Mouse (Mus musculus) WW6 (cell line): Measurements from ENCODE around the gene Bckdhb.
"Not testable (repeated sequence)": the region's sequence is repeated elsewhere in the genome, so short reads cannot be mapped to it uniquely, and the experiment has no call there.

ENCODE experiments used
- DNase-seq: peaks from one replicate; pipeline ENCODE4 v3.0.0-alpha.2; 2013; ENCODE audit warnings: low read depth, low spot score

Bckdhb gene

DNA sequence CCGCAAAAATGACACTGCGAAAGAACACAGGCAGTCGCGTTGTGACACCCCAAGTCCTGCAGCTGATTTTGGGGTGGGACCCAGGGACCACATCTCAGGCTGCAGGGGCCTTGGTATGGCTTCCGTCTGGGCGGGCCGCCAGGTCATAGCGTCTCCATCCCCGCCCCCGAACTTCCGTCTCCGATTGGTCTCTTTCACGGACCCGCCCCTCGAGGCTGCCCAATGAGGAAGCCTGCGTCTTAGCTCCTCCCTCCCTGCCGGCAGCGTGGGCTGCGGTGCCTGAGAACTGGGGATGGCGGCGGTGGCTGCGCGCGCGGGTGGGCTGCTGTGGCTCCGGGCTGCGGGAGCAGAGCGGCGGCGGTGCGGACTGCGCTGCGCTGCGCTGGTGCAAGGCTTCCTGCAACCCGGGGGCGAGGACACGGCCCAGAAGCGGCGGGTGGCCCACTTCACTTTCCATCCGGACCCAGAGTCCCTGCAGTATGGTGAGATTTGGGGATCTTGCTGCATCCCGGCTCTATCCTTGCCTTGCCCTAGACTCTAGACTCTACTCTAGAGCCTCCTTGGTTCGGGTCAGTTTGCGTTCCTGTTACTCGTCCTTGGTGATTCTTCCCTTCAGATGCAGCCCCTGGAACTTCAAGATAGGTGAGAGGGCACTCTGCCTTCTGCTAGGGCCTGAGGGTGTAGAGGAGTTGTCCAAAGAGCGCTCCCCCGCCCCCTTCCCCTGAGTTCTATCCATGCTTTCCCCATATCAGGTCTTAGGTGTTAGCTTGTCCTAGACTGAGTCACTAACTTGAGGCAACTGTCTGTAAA is at the start of gene Bckdhb:
Gene Bckdhb (plus strand): TSS at position 268 of the 810 bp plus-strand sequence.
- peak; percentile 81 for DNase-seq

- DNase-seq, result no peak
These were observed 42.8 kb upstream of the Bckdhb start for GRCm38 (mm10) chr9:83882191-83882590.

DNA sequence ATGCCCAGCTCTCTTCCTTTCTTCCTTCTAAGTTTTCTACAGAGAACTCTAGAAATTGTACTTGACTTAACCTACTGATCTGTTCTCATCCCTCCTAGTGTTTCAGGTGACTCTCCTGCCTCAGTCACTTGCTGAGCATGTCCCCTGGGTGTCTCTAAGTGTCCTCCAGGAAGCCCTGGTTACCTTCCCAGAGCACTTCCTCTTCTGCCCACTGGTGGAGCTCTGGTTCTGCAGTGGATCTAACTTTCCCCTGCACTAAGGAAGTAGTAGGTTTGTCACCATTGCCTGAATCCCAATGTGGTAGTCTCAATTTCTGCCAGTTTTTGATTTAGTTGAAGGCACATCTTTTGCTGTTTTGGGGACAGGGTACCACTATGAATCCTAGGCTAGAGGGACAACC is 38.8 kb upstream of the Bckdhb start:
- DNase-seq, result no peak

- no peak for DNase-seq
These were observed 36.7 kb upstream of the Bckdhb start for GRCm38 (mm10) chr9:83888214-83888613.

GRCm38 (mm10) chr9:83893073-83893472 is 31.9 kb upstream of the Bckdhb start:
- DNase-seq, result no peak

DNA sequence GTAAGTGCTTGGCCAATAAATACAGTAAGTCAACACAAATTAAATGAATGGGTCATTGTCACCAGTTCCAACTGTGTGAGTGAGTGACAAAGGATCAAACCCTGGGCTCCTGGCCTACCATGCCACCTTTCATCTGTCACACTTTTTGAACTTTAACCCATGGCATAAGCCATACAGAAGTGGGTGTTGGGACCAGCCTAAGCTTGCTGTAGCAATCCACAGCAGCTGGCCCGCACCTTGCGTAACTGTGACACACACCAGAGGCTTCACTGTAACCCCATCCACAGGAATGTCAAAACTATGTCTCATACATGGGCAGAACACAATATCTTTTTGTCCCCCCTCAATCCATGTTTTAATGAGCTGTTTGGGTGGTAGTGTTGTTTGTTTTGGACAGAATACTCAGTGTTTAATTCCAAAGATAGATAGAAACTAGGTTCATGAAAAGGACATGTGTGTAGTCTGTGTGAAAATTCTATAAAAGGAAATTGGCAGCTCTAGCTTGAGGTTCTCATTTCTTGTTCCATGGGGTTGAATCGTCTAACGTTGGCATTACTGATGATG is 31.1 kb upstream of the Bckdhb start:
- DNase-seq, result no peak

DNA sequence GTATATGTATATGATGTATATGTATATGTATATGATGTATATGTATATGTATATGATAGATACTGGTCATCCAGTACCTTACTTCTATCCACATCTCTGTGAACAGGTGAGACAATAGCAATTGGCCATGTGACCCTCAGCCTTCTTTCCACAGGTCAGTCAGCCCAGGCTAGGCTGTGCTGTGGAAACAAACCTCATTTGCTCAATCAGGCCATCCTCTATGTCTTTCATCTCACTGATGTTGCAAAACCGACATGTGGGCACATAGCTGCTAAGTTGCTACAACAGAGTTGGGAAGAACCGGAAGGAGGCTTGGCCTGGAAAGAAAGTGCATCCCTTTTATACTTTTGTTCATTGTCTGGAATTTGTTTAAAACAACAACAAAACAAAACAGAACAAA is 22.9 kb upstream of the Bckdhb start:
- DNase-seq, result no peak

GRCm38 (mm10) chr9:83905820-83906219 is 19.1 kb upstream of the Bckdhb start:
- DNase-seq, result no peak

DNA sequence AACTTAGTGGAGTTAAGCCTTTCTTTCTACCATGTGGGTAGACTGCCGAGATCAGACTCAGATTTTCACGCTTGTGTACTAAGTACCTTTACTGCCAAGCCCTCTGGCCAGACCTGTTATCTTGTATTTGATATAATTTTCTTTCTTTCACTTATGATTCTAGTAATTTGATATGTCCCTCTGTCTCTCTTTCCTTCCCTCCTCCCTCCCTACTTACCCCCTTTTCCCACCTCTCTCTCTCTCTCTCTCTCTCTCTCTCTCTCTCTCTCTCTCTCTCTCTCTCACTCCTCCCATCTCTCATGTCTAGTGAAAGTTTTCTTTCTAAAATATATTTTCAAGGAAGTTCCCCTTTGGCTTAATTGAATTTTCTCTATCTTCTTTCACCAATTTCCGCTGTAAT is 17.9 kb upstream of the Bckdhb start:
- DNase-seq, result no peak

DNA sequence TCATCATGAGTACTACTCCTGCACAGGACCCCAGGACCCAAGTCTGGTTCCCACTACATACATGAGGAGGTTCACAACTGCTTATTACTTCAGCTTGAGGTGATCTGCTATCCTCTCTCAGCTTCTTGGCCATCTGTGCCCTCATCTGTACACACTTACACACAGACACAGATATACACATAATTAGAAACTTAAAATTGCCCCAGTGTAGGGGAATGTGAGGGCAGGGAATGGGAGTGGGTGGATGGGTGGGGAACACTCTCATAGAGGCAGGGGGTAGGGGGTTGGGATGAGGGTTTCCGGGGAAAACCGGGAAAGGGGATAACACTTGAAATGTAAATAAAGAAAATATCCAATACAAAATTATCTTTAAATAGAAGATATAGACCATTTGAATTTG is 15.1 kb upstream of the Bckdhb start:
- no peak for DNase-seq

DNA sequence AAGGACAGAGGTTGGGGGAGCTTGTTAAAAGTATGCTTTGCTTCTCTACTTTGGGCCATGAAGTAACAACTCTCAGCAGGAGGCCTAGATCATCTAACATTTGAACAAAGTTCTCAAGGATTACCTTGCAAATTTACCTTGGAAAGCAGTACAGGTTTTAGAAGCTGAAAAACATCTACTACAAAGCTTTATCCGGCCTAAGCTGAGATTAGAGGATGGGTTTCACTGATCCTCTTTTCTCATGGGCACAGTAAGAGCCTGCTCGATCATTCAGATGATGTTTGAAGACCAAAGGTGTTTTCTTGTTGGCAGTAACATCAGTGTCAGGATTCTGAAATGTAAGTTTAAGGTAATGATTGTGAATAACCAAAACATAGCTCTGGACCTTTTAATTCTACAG is 14.0 kb upstream of the Bckdhb start:
- no peak for DNase-seq

GRCm38 (mm10) chr9:83922076-83922475 is 2.9 kb upstream of the Bckdhb start:
- DNase-seq, result no peak

DNA sequence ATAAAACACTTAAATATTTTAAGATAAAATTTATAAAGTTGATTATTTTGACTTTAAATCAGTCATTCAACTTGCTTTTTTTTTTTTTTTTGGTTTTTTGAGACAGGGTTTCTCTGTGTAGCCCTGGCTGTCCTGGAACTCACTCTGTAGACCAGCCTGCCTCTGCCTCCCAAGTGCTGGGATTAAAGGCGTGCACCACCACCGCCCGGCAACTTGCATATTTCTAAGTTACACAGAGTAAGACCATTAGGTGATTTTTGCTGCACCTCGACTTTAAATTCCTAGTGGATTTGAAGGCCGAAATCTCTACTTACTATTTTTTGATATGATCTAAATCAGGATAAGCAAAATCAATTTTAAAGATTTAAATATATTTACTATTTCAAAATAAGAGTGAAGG is 589 bp upstream of the Bckdhb start:
- DNase-seq, result no peak

- no peak for DNase-seq
These were observed 720 bp downstream of the Bckdhb start for GRCm38 (mm10) chr9:83925688-83926041.

DNA sequence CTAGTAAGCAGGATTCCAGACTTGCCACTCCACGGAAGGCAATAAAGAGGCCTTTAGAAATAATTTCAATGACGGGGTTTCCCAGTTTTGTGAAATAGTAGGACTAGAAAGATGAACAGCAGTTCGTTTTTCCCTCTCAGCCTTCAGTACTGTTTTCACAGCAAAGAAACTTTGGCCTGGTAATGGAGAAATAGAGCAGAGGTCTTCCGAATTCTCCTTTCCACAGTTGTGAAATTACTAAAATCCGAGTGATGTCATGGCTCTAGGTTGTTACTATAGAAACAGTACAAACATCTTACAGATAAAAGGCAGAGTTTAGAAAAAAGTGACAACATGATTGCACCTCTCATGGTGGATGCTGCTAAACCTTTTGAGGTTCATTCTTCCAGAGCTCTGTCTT is 1.4 kb downstream of the Bckdhb start:
- no peak for DNase-seq

DNA sequence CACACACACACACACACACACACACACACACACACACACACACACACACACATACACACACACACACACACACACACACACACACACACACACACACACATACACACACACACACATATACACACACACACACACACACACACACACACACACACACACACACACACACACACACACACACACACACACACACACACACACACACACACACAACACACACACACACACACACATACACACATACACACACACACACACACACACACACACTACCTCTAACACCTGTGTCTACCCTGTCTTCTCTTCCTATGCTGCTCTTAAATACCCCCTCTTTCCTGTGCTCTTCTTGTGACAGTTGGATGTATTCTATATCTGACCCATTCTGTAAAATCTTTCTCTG is 14.6 kb downstream of the Bckdhb start:
- DNase-seq, result not testable (repeated sequence)

- DNase-seq, result no peak
These were observed 15.1 kb downstream of the Bckdhb start for GRCm38 (mm10) chr9:83940016-83940415.

DNA sequence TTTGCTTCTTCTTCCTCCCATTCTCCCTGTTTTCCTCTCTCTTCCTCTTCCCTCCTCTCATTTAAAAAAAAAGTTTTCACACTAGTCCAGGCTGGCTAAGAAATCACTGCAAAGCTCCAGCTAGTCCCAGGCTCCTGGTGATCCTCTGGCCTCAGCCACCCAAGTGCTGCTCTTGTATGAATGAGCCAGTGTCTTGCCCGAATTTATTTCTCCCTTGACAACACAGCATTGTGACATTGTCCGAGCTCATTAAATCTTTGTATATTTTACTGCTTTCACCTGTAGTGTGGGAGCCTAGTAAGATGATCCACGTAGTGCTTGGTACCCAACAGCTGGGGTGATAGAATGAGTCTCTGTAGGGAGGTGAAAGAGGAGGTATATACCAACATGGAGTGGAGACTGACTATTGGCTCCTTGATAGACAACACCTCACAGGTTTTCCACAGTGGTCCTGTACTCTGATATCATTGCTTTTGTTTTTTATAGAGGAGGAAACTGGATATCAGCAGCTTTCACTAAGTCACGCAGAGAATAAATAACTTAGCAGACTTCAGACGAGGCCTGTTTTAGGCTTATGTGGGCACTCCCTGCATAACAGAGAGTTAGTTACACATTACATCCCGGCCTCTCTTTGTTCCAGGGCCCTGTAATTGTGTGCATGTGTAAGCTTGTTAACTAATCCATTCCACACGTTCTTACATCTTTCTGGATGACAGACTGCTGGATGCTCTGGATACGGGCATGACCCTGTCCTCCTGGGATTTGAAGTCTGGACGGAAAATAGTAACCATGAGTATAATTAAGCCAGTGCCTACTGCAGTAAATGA is 15.8 kb downstream of the Bckdhb start:
- DNase-seq, result no peak

DNA sequence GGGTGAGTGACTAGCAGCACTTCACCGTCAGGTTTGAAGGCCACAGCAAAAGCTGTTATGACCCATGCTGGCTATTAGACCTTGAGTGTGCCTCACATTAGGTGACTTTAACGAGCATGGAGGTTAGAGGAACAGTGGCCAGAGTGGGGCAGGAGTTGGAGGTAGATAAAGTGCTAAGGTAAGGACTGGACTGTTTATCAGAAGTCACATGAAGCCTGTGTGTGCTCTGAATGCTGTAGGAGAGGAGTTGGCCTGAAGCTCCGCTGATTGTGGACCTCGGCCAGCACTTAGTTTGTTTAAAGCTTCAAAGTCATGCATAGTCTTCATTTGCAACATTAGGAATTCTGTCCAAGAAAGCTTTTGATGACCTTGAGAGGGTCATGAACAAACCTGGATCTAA is 26.4 kb downstream of the Bckdhb start:
- no peak for DNase-seq

- peak; percentile 14 for DNase-seq
These were observed 31.8 kb downstream of the Bckdhb start for GRCm38 (mm10) chr9:83956632-83957314.

GRCm38 (mm10) chr9:83962098-83963086 is 37.4 kb downstream of the Bckdhb start:
- DNase-seq, result no peak
